Mouse (Mus musculus) frontal cortex, adult 2 months (tissue): ENCODE measurements around the gene Imp4. TPM values are rescaled to one million over a fixed set of nuclear protein-coding genes. Genes with fewer than 3 reads are reported as not detected.

Experiments used
- polyA plus RNA-seq: library from polyadenylated mRNA; depleted of rRNA; stranded (reverse); fragments of >200 nt; gene quantifications from 2 replicates; pipeline ENCODE4 v1.2.3, GENCODE M21; 2012; rRNA removed

Gene Imp4
- polyA plus RNA-seq, 1 experiment: 26.8 TPM

Other genes starting within 250 kb of the Imp4 start
- gene Ccdc115, start 179 bp upstream of the Imp4 start, polyA plus RNA-seq: 35.7 and 36.4 TPM in 2 replicates
- 8.6 and 9.8 TPM in 2 replicates for gene Ptpn18, start 19.9 kb downstream of the Imp4 start, polyA plus RNA-seq
- not detected in 2 replicates for gene Prss39, start 58.6 kb downstream of the Imp4 start, polyA plus RNA-seq
- not detected in 2 replicates for gene Cfc1, start 95.8 kb downstream of the Imp4 start, polyA plus RNA-seq
- gene Prss40, start 121.1 kb downstream of the Imp4 start, polyA plus RNA-seq: not detected in 2 replicates
- gene Amer3, start 139.8 kb downstream of the Imp4 start, polyA plus RNA-seq: 11.8 and 13.4 TPM in 2 replicates